Mouse (Mus musculus) forebrain, embryonic 11.5 days (tissue): ENCODE measurements around the gene Gucy2g. TPM values are rescaled to one million over a fixed set of nuclear protein-coding genes. Genes with fewer than 3 reads are reported as not detected.

ENCODE experiments used
- ATAC-seq: fragments of 200-750 bp; cut with Nextera tagmentation; replicated peaks from 2 replicates; pipeline ENCODE4 v1.8.0; 2017; ENCODE audit warnings: moderate TSS enrichment; ENCODE audit not compliant: low FRiP score
- DNase-seq: peaks from one replicate; pipeline ENCODE4 v3.0.0-alpha.2; 2017; ENCODE audit warnings: low spot score
- H3K27ac ChIP-seq: fragments of 300-500 bp; sonication (generic); 2 replicates; pipeline ENCODE4 v1.5.1; 2014; ENCODE audit warnings: low read depth, low read length
- H3K27me3 ChIP-seq: fragments of 300-500 bp; sonication (generic); 2 replicates; pipeline ENCODE4 v1.6.1; 2014; ENCODE audit warnings: mild to moderate bottlenecking, low read length, mixed read lengths; ENCODE audit not compliant: control insufficient read depth, insufficient read depth
- H3K36me3 ChIP-seq: fragments of 300-500 bp; sonication (generic); 2 replicates; pipeline ENCODE4 v1.6.1; 2014; ENCODE audit warnings: mild to moderate bottlenecking, low read length, moderate library complexity, mixed read lengths; ENCODE audit not compliant: control insufficient read depth, insufficient read depth
- H3K4me1 ChIP-seq: fragments of 300-500 bp; sonication (generic); replicated peaks from 2 replicates; pipeline ENCODE4 v1.6.1; 2014; ENCODE audit warnings: low read length, mixed read lengths; ENCODE audit not compliant: control insufficient read depth, insufficient read depth
- H3K4me2 ChIP-seq: fragments of 300-500 bp; sonication (generic); 2 replicates; pipeline ENCODE4 v1.6.1; 2014; ENCODE audit warnings: low read depth, mild to moderate bottlenecking, low read length, moderate library complexity, mixed read lengths; ENCODE audit not compliant: severe bottlenecking
- H3K4me3 ChIP-seq: fragments of 300-500 bp; sonication (generic); 2 replicates; pipeline ENCODE4 v1.5.1; 2014; ENCODE audit warnings: low read depth, low read length
- H3K9ac ChIP-seq: fragments of 300-500 bp; sonication (generic); 2 replicates; pipeline ENCODE4 v1.6.1; 2014; ENCODE audit warnings: low read length
- H3K9me3 ChIP-seq: fragments of 300-500 bp; sonication (generic); 2 replicates; pipeline ENCODE4 v1.6.1; 2016; ENCODE audit warnings: low read length, mixed read lengths; ENCODE audit not compliant: control insufficient read depth
- WGBS: fragments of 180-500 bp; shearing (Covaris S2); extraction: QIAGEN DNeasy Blood & Tissue Kit; methylation state at CpG from one replicate; pipeline ENCODE4 v1.1.7; 2014; 5-methylcytosine and 5-hydroxymethylcytosine counted together
- polyA plus RNA-seq: library from polyadenylated mRNA; unstranded; fragments of >200 nt; fragmentation: Nextera tagmentation; extraction: Ambion mirVana; gene quantifications from 2 replicates; pipeline ENCODE4 v1.2.1, GENCODE M21; 2014

The Gucy2g gene
- polyA plus RNA-seq, 1 experiment from 2014 or later, result not detected

GRCm38 (mm10) chr19:55253570-55254441 lies 12.8 kb upstream of the Gucy2g start:
- H3K9me3 ChIP-seq, result no peaks in the 10 kb centered on the region
- DNase-seq (peak; percentile 74), ATAC-seq (peak; percentile 71)
- peak overlapping the region; percentile 69 for H3K4me2 ChIP-seq
- H3K4me3 ChIP-seq, result peak overlapping the region; percentile 48
- peaks cover 5% of the 10 kb centered on the region; the same call in 1 of the 2 replicates for H3K4me1 ChIP-seq
- H3K27me3 ChIP-seq, result no peaks in the 10 kb centered on the region
- H3K36me3 ChIP-seq, result no peaks in the 10 kb centered on the region
- WGBS, result under 1% methylated on average over 32 of the region's 32 CpGs
- peak overlapping the region; percentile 59 for H3K27ac ChIP-seq
- H3K9ac ChIP-seq, result peak overlapping the region; percentile 83

GRCm38 (mm10) chr19:55253239-55253569 lies 12.2 kb upstream of the Gucy2g start:
- Histone ChIP-seq H3K4me2 (peak overlapping the region; percentile 69), H3K4me1 (peaks cover 5% of the 10 kb centered on the region; the same call in 1 of the 2 replicates), H3K36me3 (no peaks in the 10 kb centered on the region), H3K9me3 (no peaks in the 10 kb centered on the region), H3K9ac (peak overlapping the region; percentile 83), H3K4me3 (peak overlapping the region; percentile 48), H3K27ac (no peak overlapping the region), H3K27me3 (no peaks in the 10 kb centered on the region)
- WGBS, result 3% methylated on average over 9 of the region's 9 CpGs
- DNase-seq (peak; percentile 55), ATAC-seq (peak; percentile 5; the same call in 1 of the 2 replicates)

GRCm38 (mm10) chr19:55251383-55252124 lies 10.5 kb upstream of the Gucy2g start, which contains the start of gene Acsl5:
Acsl5 (plus strand) TSS chr19:55251938.
- no peak within 1 kb of the TSS for H3K4me2 ChIP-seq

GRCm38 (mm10) chr19:55250451-55250850 lies 9.4 kb upstream of the Gucy2g start:
- DNase-seq (no peak), ATAC-seq (no peak)
- Histone ChIP-seq H3K27me3 (no peaks in the 10 kb centered on the region), H3K4me1 (peaks cover 5% of the 10 kb centered on the region; the same call in 1 of the 2 replicates), H3K36me3 (no peaks in the 10 kb centered on the region), H3K4me3 (no peak overlapping the region), H3K9ac (no peak overlapping the region), H3K9me3 (no peaks in the 10 kb centered on the region), H3K4me2 (no peak overlapping the region), H3K27ac (no peak overlapping the region)
- 91% methylated on average over 5 of the region's 5 CpGs for WGBS

More at GRCm38 (mm10) chr19:55251383-55252124, 10.5 kb upstream of the Gucy2g start, which contains the start of gene Acsl5:
- H3K9ac ChIP-seq, result no peak within 1 kb of the TSS
- 94% methylated on average over 9 of the region's 9 CpGs for WGBS
- peaks cover 5% of the 10 kb centered on the region; the same call in 1 of the 2 replicates for H3K4me1 ChIP-seq
- no peaks in the 10 kb centered on the region for H3K27me3 ChIP-seq
- DNase-seq (no peak), ATAC-seq (no peak)
- no peak within 1 kb of the TSS for H3K27ac ChIP-seq
- H3K4me3 ChIP-seq, result no peak within 1 kb of the TSS
- no peaks in the 10 kb centered on the region for H3K9me3 ChIP-seq
- no peaks in the 10 kb centered on the region for H3K36me3 ChIP-seq

- no peak for DNase-seq
- Histone ChIP-seq H3K27ac (no peak overlapping the region), H3K4me2 (no peak overlapping the region), H3K27me3 (no peaks in the 10 kb centered on the region), H3K9ac (no peak overlapping the region), H3K9me3 (no peaks in the 10 kb centered on the region), H3K4me1 (no peaks in the 10 kb centered on the region; the same call in 1 of the 2 replicates), H3K36me3 (no peaks in the 10 kb centered on the region), H3K4me3 (no peak overlapping the region)
- 83% methylated on average over 9 of the region's 9 CpGs for WGBS
- no peak for ATAC-seq
These were observed 7.0 kb upstream of the Gucy2g start for GRCm38 (mm10) chr19:55247991-55248520.

GRCm38 (mm10) chr19:55247563-55247962 lies 6.5 kb upstream of the Gucy2g start:
- DNase-seq (no peak), ATAC-seq (no peak)
- no peaks in the 10 kb centered on the region for H3K36me3 ChIP-seq
- no peaks in the 10 kb centered on the region for H3K4me1 ChIP-seq
- H3K27ac ChIP-seq, result no peak overlapping the region
- H3K9ac ChIP-seq, result no peak overlapping the region
- no peak overlapping the region for H3K4me3 ChIP-seq
- H3K4me2 ChIP-seq, result no peak overlapping the region
- no peaks in the 10 kb centered on the region for H3K9me3 ChIP-seq
- H3K27me3 ChIP-seq, result no peaks in the 10 kb centered on the region
- 82% methylated on average over 5 of the region's 5 CpGs for WGBS

DNA sequence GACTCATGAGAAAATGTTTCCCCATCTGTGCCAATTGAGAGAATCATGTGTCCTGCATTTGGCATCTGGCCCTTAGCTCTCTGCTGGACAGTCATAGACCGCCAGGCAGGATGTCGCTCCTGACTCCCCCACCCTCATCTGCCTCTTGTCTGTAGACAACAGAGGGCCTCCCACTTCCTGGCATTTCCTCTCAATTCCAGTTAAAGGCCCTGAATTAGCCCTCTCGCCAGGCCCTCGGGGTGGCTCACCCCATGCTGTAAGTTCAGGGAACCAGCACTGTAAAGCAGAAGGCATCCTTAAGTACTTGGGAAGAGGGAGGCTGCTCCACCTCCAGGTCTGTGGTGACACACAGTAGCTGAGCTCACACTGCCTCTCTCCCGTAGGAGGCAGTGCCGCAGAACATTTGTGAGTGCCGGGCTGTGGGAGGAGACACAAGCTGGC lies 3.8 kb upstream of the Gucy2g start:
- ATAC-seq, result no peak
- 26% methylated on average over 7 of the region's 7 CpGs for WGBS
- no peaks in the 10 kb centered on the region for H3K4me1 ChIP-seq
- H3K4me2 ChIP-seq, result no peak overlapping the region
- H3K36me3 ChIP-seq, result no peaks in the 10 kb centered on the region
- H3K9me3 ChIP-seq, result no peaks in the 10 kb centered on the region
- no peak for DNase-seq
- H3K27me3 ChIP-seq, result no peaks in the 10 kb centered on the region
- H3K27ac ChIP-seq, result no peak overlapping the region
- H3K4me3 ChIP-seq, result no peak overlapping the region
- no peak overlapping the region for H3K9ac ChIP-seq

DNA sequence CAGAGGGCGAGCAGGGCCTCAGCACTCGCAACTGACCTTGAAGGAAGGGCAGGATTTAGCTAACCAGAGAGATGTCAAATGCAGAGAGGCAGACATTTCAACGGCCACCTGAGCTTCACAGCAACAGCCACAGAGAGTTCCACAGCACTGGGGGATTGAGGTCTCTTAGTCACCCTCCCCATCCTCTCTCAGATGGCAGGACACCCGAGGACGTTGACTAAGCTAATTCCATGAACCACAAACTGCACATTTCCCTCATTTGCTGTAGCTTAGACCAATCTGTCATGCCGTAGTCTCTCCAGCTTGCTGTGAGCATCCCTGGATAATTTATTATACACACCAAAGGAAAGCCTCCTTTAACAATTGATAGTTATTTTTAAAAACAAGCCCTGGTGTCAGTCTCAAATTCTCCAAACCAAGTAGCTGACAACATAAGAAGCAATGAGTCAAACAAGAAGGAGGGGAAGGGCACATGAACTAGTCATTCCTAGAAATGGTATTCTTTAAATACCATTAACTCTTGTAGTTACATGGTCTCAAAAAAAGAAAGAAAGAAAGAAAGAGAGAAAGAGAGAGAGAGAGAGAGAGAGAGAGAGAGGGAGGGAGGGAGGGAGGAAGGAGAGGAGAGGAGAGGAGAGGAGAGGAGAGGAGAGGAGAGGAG lies 1.1 kb downstream of the Gucy2g start:
- H3K36me3 ChIP-seq, result no peaks in the 10 kb centered on the region
- ATAC-seq (no peak), DNase-seq (no peak)
- no peak overlapping the region for H3K4me3 ChIP-seq
- 82% methylated on average over 6 of the region's 6 CpGs for WGBS
- no peaks in the 10 kb centered on the region for H3K4me1 ChIP-seq
- no peak overlapping the region for H3K27ac ChIP-seq
- no peak overlapping the region for H3K9ac ChIP-seq
- no peaks in the 10 kb centered on the region for H3K27me3 ChIP-seq
- no peak overlapping the region for H3K4me2 ChIP-seq
- no peaks in the 10 kb centered on the region for H3K9me3 ChIP-seq
